Mouse (Mus musculus): ENCODE results near the gene Phlpp2. TPM values are rescaled to one million over a fixed set of nuclear protein-coding genes. Genes with fewer than 3 reads are reported as not detected.
A peak's percentile ranks its signal among the peaks of the same experiment; 100 is the strongest.
"Not testable (repeated sequence)": the region's sequence is repeated elsewhere in the genome, so short reads cannot be mapped to it uniquely, and the experiment has no call there.

Phlpp2 gene
- 6.3 and 8.4 TPM in 2 replicates for total RNA-seq (2017)

- ATAC-seq (replicated peaks in 1 of 2; ENCODE audit: insufficient read depth in 1 of 2, low FRiP score in 2 of 2, low TSS enrichment in 1 of 2, low read depth in 1 of 2, poor library complexity in 2 of 2, severe bottlenecking in 2 of 2): peak; percentile 94 to 97
These were observed at the start of gene Phlpp2 for GRCm38 (mm10) chr8:109868003-109868679. Phlpp2 (plus strand) TSS chr8:109868542.

- ATAC-seq (replicated peaks in 1 of 2; ENCODE audit: insufficient read depth in 1 of 2, low FRiP score in 2 of 2, low TSS enrichment in 1 of 2, low read depth in 1 of 2, poor library complexity in 2 of 2, severe bottlenecking in 2 of 2): no peak
These were observed 44.8 kb upstream of the Phlpp2 start for GRCm38 (mm10) chr8:109823561-109823960.

GRCm38 (mm10) chr8:109839822-109840221 is 28.5 kb upstream of the Phlpp2 start:
- ATAC-seq (replicated peaks in 1 of 2; ENCODE audit: insufficient read depth in 1 of 2, low FRiP score in 2 of 2, low TSS enrichment in 1 of 2, low read depth in 1 of 2, poor library complexity in 2 of 2, severe bottlenecking in 2 of 2): no peak

GRCm38 (mm10) chr8:109842468-109842867 is 25.9 kb upstream of the Phlpp2 start:
- no peak for ATAC-seq (replicated peaks in 1 of 2; ENCODE audit: insufficient read depth in 1 of 2, low FRiP score in 2 of 2, low TSS enrichment in 1 of 2, low read depth in 1 of 2, poor library complexity in 2 of 2, severe bottlenecking in 2 of 2)

GRCm38 (mm10) chr8:109847866-109848265 is 20.5 kb upstream of the Phlpp2 start:
- ATAC-seq (replicated peaks in 1 of 2; ENCODE audit: insufficient read depth in 1 of 2, low FRiP score in 2 of 2, low TSS enrichment in 1 of 2, low read depth in 1 of 2, poor library complexity in 2 of 2, severe bottlenecking in 2 of 2): no peak; a peak in 1 of 4 replicates

- no peak for ATAC-seq (replicated peaks in 1 of 2; ENCODE audit: insufficient read depth in 1 of 2, low FRiP score in 2 of 2, low TSS enrichment in 1 of 2, low read depth in 1 of 2, poor library complexity in 2 of 2, severe bottlenecking in 2 of 2)
These were observed 19.4 kb upstream of the Phlpp2 start for GRCm38 (mm10) chr8:109848981-109849380.

- peak; percentile 81 to 92 for ATAC-seq (replicated peaks in 1 of 2; ENCODE audit: insufficient read depth in 1 of 2, low FRiP score in 2 of 2, low TSS enrichment in 1 of 2, low read depth in 1 of 2, poor library complexity in 2 of 2, severe bottlenecking in 2 of 2)
These were observed 14.9 kb upstream of the Phlpp2 start for GRCm38 (mm10) chr8:109853423-109853822.

GRCm38 (mm10) chr8:109854522-109854921 is 13.8 kb upstream of the Phlpp2 start:
- no peak for ATAC-seq (replicated peaks in 1 of 2; ENCODE audit: insufficient read depth in 1 of 2, low FRiP score in 2 of 2, low TSS enrichment in 1 of 2, low read depth in 1 of 2, poor library complexity in 2 of 2, severe bottlenecking in 2 of 2)

- ATAC-seq (replicated peaks in 1 of 2; ENCODE audit: insufficient read depth in 1 of 2, low FRiP score in 2 of 2, low TSS enrichment in 1 of 2, low read depth in 1 of 2, poor library complexity in 2 of 2, severe bottlenecking in 2 of 2): no peak
These were observed 12.9 kb upstream of the Phlpp2 start for GRCm38 (mm10) chr8:109855451-109855850.

- ATAC-seq (replicated peaks in 1 of 2; ENCODE audit: insufficient read depth in 1 of 2, low FRiP score in 2 of 2, low TSS enrichment in 1 of 2, low read depth in 1 of 2, poor library complexity in 2 of 2, severe bottlenecking in 2 of 2): peak; percentile 55 to 57
These were observed 4.9 kb upstream of the Phlpp2 start for GRCm38 (mm10) chr8:109863398-109863797.

GRCm38 (mm10) chr8:109864798-109865197 is 3.5 kb upstream of the Phlpp2 start:
- no peak for ATAC-seq (replicated peaks in 1 of 2; ENCODE audit: insufficient read depth in 1 of 2, low FRiP score in 2 of 2, low TSS enrichment in 1 of 2, low read depth in 1 of 2, poor library complexity in 2 of 2, severe bottlenecking in 2 of 2)

GRCm38 (mm10) chr8:109865536-109865935 is 2.8 kb upstream of the Phlpp2 start:
- no peak for ATAC-seq (replicated peaks in 1 of 2; ENCODE audit: insufficient read depth in 1 of 2, low FRiP score in 2 of 2, low TSS enrichment in 1 of 2, low read depth in 1 of 2, poor library complexity in 2 of 2, severe bottlenecking in 2 of 2)

GRCm38 (mm10) chr8:109866690-109867089 is 1.7 kb upstream of the Phlpp2 start:
- no peak for ATAC-seq (replicated peaks in 1 of 2; ENCODE audit: insufficient read depth in 1 of 2, low FRiP score in 2 of 2, low TSS enrichment in 1 of 2, low read depth in 1 of 2, poor library complexity in 2 of 2, severe bottlenecking in 2 of 2)

- ATAC-seq (replicated peaks in 1 of 2; ENCODE audit: insufficient read depth in 1 of 2, low FRiP score in 2 of 2, low TSS enrichment in 1 of 2, low read depth in 1 of 2, poor library complexity in 2 of 2, severe bottlenecking in 2 of 2): 0 out of 4 replicates have a peak, but pooled peaks of 1 of the 2 experiments have one; percentile 5
These were observed 479 bp downstream of the Phlpp2 start for GRCm38 (mm10) chr8:109868680-109869361.

GRCm38 (mm10) chr8:109871056-109871455 is 2.7 kb downstream of the Phlpp2 start:
- no peak for ATAC-seq (replicated peaks in 1 of 2; ENCODE audit: insufficient read depth in 1 of 2, low FRiP score in 2 of 2, low TSS enrichment in 1 of 2, low read depth in 1 of 2, poor library complexity in 2 of 2, severe bottlenecking in 2 of 2)

GRCm38 (mm10) chr8:109873800-109874199 is 5.5 kb downstream of the Phlpp2 start:
- ATAC-seq (replicated peaks in 1 of 2; ENCODE audit: insufficient read depth in 1 of 2, low FRiP score in 2 of 2, low TSS enrichment in 1 of 2, low read depth in 1 of 2, poor library complexity in 2 of 2, severe bottlenecking in 2 of 2): not testable (repeated sequence)

- ATAC-seq (replicated peaks in 1 of 2; ENCODE audit: insufficient read depth in 1 of 2, low FRiP score in 2 of 2, low TSS enrichment in 1 of 2, low read depth in 1 of 2, poor library complexity in 2 of 2, severe bottlenecking in 2 of 2): no peak
These were observed 11.8 kb downstream of the Phlpp2 start for GRCm38 (mm10) chr8:109880012-109880662.

GRCm38 (mm10) chr8:109885294-109885693 is 17.0 kb downstream of the Phlpp2 start:
- ATAC-seq (replicated peaks in 1 of 2; ENCODE audit: insufficient read depth in 1 of 2, low FRiP score in 2 of 2, low TSS enrichment in 1 of 2, low read depth in 1 of 2, poor library complexity in 2 of 2, severe bottlenecking in 2 of 2): no peak
